Mouse (Mus musculus) lung, embryonic 16.5 days (tissue): ENCODE results near the gene Cfap97. TPM values are rescaled to one million over a fixed set of nuclear protein-coding genes. Genes with fewer than 3 reads are reported as not detected.
A peak's percentile ranks its signal among the peaks of the same experiment; 100 is the strongest.
"Not testable (repeated sequence)": the region's sequence is repeated elsewhere in the genome, so short reads cannot be mapped to it uniquely, and the experiment has no call there.

ENCODE experiments used
- ATAC-seq: fragments of 200-750 bp; cut with Nextera tagmentation; 2 replicates; pipeline ENCODE4 v1.8.0; 2017; ENCODE audit warnings: low read depth, mild to moderate bottlenecking, moderate library complexity
- H3K27ac ChIP-seq: fragments of 300-500 bp; sonication (generic); 2 replicates; pipeline ENCODE4 v1.5.1; 2014; ENCODE audit warnings: mild to moderate bottlenecking, control low read depth, low read length
- H3K27me3 ChIP-seq: fragments of 300-500 bp; sonication (generic); 2 replicates; pipeline ENCODE4 v1.6.1; 2014; ENCODE audit warnings: low read depth, low read length, mixed read lengths; ENCODE audit not compliant: control insufficient read depth, insufficient read depth
- H3K36me3 ChIP-seq: fragments of 300-500 bp; sonication (generic); 2 replicates; pipeline ENCODE4 v1.6.1; 2014; ENCODE audit warnings: low read length; ENCODE audit not compliant: control insufficient read depth, insufficient read depth
- H3K4me1 ChIP-seq: fragments of 300-500 bp; sonication (generic); replicated peaks from 2 replicates; pipeline ENCODE4 v1.6.1; 2014; ENCODE audit warnings: low read length, mixed read lengths; ENCODE audit not compliant: control insufficient read depth, insufficient read depth
- H3K4me2 ChIP-seq: fragments of 300-500 bp; sonication (generic); 2 replicates; pipeline ENCODE4 v1.6.1; 2014; ENCODE audit warnings: low read depth, low read length, control low read depth
- H3K4me3 ChIP-seq: fragments of 300-500 bp; sonication (generic); 2 replicates; pipeline ENCODE4 v1.5.1; 2014; ENCODE audit warnings: mild to moderate bottlenecking, low read length, control low read depth
- H3K9ac ChIP-seq: fragments of 300-500 bp; sonication (generic); 2 replicates; pipeline ENCODE4 v1.6.1; 2014; ENCODE audit warnings: low read length, control low read depth
- H3K9me3 ChIP-seq: fragments of 300-500 bp; sonication (generic); 2 replicates; pipeline ENCODE4 v1.6.1; 2016; ENCODE audit warnings: low read length; ENCODE audit not compliant: control insufficient read depth
- WGBS: fragments of 180-500 bp; shearing (Covaris S2); extraction: QIAGEN DNeasy Blood & Tissue Kit; methylation state at CpG from one replicate; pipeline ENCODE4 v1.1.7; 2014; 5-methylcytosine and 5-hydroxymethylcytosine counted together
- polyA plus RNA-seq: library from polyadenylated mRNA; unstranded; fragments of >200 nt; fragmentation: Nextera tagmentation; extraction: Ambion mirVana; gene quantifications from 2 replicates; pipeline ENCODE4 v1.2.1, GENCODE M21; 2015

The Cfap97 gene
- polyA plus RNA-seq: 23.3 and 28.5 TPM in 2 replicates

DNA sequence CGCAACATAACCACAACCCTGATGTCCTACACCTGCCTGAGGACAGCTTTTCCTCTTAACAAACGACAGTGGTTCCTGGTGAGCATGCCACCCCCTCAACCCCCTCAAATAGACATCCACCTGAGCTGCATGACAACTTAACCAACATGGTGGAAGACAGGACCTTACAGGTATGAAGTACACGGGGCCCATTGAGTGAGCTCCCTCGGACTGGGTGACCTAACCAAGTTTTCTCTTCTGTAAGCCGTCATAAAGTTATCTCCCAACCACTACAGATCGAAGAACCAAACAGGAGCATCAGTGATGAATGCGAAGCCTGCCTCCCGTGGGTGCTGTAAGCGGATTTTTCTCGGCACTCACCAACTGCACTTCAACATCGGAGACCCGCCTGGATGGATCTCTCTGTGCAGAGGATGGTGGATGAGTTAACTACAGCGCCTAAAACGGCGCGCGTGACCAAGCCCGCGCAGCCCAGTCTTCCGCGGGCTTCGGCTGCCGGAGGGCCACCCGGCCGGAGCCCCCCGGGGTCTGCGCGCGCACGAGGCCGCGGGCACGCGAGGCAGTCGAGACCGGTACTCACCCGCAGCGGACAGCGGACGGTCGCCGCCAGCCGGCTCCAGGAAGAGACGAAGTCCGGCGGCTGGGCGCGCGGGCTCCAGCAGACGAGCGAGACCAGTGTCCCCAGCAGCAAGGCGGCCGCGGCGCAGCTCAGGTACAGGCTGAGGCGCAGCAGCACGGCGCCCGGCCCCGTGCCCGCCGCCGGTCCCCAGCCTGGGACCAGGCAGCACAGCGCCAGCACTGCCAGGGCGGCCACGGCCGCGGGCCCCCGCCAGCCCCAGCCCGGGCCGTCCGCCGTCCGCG, at the start of gene Cfap97:
Gene Cfap97, plus strand, starts transcription at position 570 of the 861 bp plus-strand sequence.
- H3K27ac ChIP-seq: peak within 1 kb of the TSS; percentile 26
- no peaks in the 10 kb centered on the region for H3K9me3 ChIP-seq
- peak within 1 kb of the TSS; percentile 87 for H3K9ac ChIP-seq
- peak within 1 kb of the TSS; percentile 88 for H3K4me3 ChIP-seq
- peak; percentile 77 for ATAC-seq
- no peaks in the 10 kb centered on the region for H3K36me3 ChIP-seq
- peaks cover 2% of the 10 kb centered on the region; the same call in 1 of the 2 replicates for H3K27me3 ChIP-seq
- H3K4me1 ChIP-seq: peaks cover 9% of the 10 kb centered on the region; the same call in 1 of the 2 replicates
- WGBS: under 1% methylated on average over 54 of the region's 75 CpGs
- H3K4me2 ChIP-seq: peak within 1 kb of the TSS; percentile 91

DNA sequence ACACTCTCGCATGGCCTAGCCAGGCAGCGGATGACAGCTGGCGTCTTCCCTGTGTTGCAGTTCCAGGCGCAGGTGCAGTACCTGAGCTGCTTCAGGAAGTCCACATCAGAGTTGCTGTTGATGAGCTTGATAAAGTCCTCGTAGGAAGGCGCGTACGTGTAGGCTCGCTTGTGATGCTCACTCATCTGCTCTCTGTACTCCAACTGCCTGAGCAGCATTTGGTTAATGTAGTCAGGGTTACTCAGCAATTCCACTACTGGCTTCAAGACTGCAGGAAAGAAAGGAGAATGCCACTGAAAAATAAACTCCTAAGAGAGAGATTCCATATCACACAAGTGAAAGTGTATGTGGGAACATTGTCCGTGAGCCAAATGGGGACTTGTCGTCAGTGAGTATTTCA, 48.1 kb upstream of the Cfap97 start:
- 88% methylated on average over 11 of the region's 11 CpGs for WGBS
- H3K9ac ChIP-seq: no peak overlapping the region

DNA sequence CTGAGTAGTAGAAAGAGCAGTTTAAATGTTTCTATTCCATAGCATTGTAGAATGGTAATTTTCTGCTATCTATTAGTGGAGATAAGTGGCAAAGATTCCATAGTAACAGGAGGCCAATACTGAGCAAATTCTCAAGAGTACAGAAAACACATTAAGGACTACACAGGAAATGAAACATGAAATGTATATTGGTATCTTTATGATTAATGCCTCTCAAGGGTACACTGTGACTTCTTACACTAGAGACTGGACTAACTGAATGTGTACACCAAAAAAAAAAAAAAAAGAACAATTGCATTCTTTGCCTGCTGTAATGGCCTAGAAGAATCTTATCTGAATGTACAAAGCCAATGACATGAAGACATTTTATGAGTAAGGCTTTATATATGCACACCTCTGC, 43.9 kb upstream of the Cfap97 start:
- H3K4me2 ChIP-seq: no peak overlapping the region
- ATAC-seq: no peak
- H3K4me1 ChIP-seq: no peaks in the 10 kb centered on the region
- H3K9me3 ChIP-seq: no peaks in the 10 kb centered on the region
- 0 out of 2 replicates have a peak, but pooled peaks cover 9% of the 10 kb centered on the region for H3K36me3 ChIP-seq
- H3K27me3 ChIP-seq: no peaks in the 10 kb centered on the region
- no peak overlapping the region for H3K4me3 ChIP-seq
- H3K27ac ChIP-seq: no peak overlapping the region
- H3K9ac ChIP-seq: no peak overlapping the region

More for the DNA sequence above, 48.1 kb upstream of the Cfap97 start:
- peaks cover 16% of the 10 kb centered on the region for H3K36me3 ChIP-seq
- H3K4me3 ChIP-seq: no peak overlapping the region
- H3K4me1 ChIP-seq: no peaks in the 10 kb centered on the region
- H3K4me2 ChIP-seq: no peak overlapping the region
- no peaks in the 10 kb centered on the region for H3K27me3 ChIP-seq
- no peak for ATAC-seq
- H3K27ac ChIP-seq: no peak overlapping the region
- peaks cover 3% of the 10 kb centered on the region; the same call in 1 of the 2 replicates for H3K9me3 ChIP-seq

DNA sequence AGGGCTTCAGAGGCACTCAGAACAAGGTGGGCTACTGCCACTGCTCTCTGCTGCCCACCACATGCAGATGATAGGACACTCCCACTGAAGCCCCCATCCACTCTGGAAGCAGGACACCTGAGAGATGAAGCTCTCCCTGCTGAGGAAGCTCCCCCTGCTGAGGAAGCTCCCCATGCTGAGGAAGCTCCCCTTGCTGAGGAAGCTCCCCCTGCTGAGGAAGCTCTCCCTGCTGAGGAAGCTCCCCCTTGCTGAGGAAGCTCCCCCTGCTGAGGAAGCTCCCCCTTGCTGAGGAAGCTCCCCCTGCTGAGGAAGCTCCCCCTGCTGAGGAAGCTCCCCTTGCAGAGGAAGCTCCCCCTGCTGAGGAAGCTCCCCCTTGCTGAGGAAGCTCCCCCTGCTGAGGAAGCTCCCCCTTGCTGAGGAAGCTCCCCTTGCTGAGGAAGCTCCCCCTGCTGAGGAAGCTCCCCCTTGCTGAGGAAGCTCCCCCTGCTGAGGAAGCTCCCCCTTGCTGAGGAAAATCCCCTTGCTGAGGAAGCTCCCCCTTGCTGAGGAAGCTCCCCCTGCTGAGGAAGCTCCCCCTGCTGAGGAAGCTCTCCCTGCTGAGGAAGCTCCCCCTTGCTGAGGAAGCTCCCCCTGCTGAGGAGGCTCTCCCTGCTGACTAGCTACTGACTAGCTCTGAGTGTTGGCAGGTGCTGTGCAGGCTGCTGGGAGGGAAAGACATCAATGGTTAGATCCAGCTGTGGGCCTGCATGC, 38.0 kb upstream of the Cfap97 start:
- not testable (repeated sequence) for H3K27ac ChIP-seq, H3K4me3 ChIP-seq, H3K27me3 ChIP-seq, H3K9ac ChIP-seq, H3K4me2 ChIP-seq, H3K36me3 ChIP-seq, H3K4me1 ChIP-seq, H3K9me3 ChIP-seq, ATAC-seq

DNA sequence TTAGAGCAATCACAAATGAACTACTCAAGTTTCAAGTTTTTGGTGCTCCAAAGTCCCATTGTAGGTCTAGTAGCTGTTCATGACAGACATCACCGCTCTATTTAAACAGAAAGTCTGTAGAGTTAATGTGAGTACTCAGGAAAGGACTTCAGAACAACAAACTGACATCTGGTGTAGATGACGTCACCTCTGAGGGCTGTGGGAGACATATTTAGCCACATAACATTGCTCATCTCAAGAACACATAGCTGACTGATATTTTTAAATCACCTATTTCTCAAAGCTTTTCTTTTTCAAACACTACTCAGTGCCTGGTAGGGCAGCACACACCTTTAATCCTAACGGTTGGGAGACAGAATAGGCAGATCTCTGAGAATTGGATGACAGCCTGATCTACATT, 34.4 kb upstream of the Cfap97 start:
- Histone ChIP-seq H3K36me3 (peaks cover 7% of the 10 kb centered on the region; the same call in 1 of the 2 replicates), H3K9ac (no peak overlapping the region), H3K27me3 (no peaks in the 10 kb centered on the region), H3K4me3 (no peak overlapping the region), H3K4me2 (no peak overlapping the region), H3K4me1 (no peaks in the 10 kb centered on the region), H3K27ac (no peak overlapping the region), H3K9me3 (no peaks in the 10 kb centered on the region)
- 72% methylated on average over 3 of the region's 3 CpGs for WGBS
- ATAC-seq: no peak

DNA sequence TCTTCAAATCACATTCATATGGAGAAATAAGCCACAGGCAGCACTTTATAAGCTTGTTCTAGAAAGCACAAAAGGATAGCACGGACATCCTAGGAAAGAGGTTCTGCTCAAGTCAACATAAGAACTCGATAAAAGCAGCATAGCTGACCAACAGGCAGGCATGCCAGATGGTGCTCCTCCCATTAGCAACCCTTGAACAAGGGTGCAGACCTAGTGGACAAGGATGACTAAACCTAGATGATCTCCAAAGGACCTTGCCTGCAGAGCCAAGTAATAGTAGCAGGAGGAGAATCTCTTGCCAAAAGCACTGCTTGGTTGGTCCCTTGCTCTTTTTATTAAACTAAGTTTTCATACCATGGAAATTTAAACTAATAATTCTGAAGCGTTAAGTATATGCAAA, 32.4 kb upstream of the Cfap97 start:
- Histone ChIP-seq H3K27me3 (no peaks in the 10 kb centered on the region), H3K9me3 (no peaks in the 10 kb centered on the region), H3K27ac (no peak overlapping the region), H3K9ac (no peak overlapping the region), H3K4me2 (no peak overlapping the region), H3K4me3 (no peak overlapping the region), H3K36me3 (peaks cover 7% of the 10 kb centered on the region), H3K4me1 (no peaks in the 10 kb centered on the region)
- WGBS: 88% methylated on average over 3 of the region's 3 CpGs
- ATAC-seq: no peak

DNA sequence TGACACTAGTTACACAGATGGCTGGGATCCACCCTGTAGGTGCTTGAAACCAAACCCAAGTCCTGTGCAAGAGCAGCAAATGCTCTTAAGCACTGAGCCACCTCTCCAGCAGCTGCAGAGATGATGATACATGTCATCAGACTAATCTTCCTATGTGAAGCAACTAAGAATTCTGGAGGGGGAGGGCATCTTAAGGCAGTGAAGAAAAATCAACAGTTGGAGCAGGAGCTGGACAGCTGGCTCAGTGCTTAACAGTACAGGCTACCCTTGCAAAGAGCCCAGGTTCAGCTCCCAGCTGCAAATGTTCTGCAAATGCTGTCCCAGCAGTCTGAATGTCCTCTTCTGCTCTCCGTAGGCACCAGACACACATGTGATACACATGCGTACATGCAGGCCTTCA, 29.1 kb upstream of the Cfap97 start:
- H3K9ac ChIP-seq: no peak overlapping the region
- H3K9me3 ChIP-seq: no peaks in the 10 kb centered on the region
- no peak overlapping the region for H3K27ac ChIP-seq
- H3K4me3 ChIP-seq: no peak overlapping the region
- H3K4me1 ChIP-seq: no peaks in the 10 kb centered on the region
- H3K27me3 ChIP-seq: no peaks in the 10 kb centered on the region
- WGBS: 90% methylated on average over 2 of the region's 2 CpGs
- H3K36me3 ChIP-seq: no peaks in the 10 kb centered on the region; the same call in none of the 2 replicates
- ATAC-seq: no peak
- H3K4me2 ChIP-seq: no peak overlapping the region

DNA sequence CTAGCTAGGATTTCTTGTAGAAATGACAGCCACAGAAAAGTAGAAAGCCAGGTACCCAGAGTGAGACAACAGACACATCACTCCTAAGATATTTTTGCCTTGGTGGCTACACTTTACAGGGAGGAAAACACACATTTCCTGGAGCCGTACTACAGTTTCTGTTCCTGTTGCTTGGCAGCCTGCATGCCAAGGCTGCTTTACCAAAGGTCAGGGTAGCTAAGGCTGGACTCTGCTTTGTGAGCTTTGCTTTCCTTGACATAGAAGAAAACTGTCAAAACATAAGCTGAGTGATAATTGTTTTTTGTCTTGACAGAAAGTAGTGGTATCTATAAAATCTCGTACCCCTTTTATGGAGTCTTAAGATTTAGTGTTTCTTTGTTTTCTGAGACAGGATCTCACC, 21.1 kb upstream of the Cfap97 start:
- H3K4me3 ChIP-seq: no peak overlapping the region
- ATAC-seq: no peak
- no peak overlapping the region for H3K27ac ChIP-seq
- no peak overlapping the region for H3K9ac ChIP-seq
- no peaks in the 10 kb centered on the region for H3K9me3 ChIP-seq
- H3K4me1 ChIP-seq: no peaks in the 10 kb centered on the region
- no peaks in the 10 kb centered on the region for H3K27me3 ChIP-seq
- no peak overlapping the region for H3K4me2 ChIP-seq
- WGBS: 65% methylated on average over 2 of the region's 2 CpGs
- 0 out of 2 replicates have a peak, but pooled peaks cover 2% of the 10 kb centered on the region for H3K36me3 ChIP-seq

DNA sequence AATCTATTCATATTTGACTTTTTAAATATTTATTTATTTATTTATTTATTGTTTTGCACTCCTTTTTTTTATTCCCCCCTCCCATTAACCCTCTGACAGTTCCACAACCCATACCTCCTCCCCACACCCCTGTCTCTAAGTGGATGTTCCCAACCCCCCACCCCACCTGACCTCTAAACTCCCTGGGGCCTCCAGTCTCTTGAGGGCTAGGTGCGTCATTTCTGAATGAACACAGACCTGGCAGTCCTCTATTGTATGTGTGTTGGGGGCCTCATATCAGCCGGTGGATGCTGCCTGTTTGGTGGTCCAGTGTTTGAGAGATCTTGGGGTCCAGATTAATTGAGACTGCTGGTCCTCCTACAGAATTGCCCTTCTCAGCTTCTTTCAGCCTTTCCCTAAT, 16.0 kb upstream of the Cfap97 start:
- not testable (repeated sequence) for H3K4me3 ChIP-seq, H3K27ac ChIP-seq, H3K4me2 ChIP-seq, H3K27me3 ChIP-seq, H3K9me3 ChIP-seq, H3K9ac ChIP-seq, ATAC-seq, H3K36me3 ChIP-seq, H3K4me1 ChIP-seq
- 82% methylated on average over 2 of the region's 2 CpGs for WGBS
